Mouse (Mus musculus) lung, postnatal 0 days (tissue): ENCODE measurements around the gene Asb16.

Experiments used
- CTCF ChIP-seq: IDR thresholded peaks from 2 replicates; pipeline ENCODE4 v1.5.1; 2016; ENCODE audit warnings: antibody characterized with exemption, mild to moderate bottlenecking
- EP300 ChIP-seq: IDR thresholded peaks from 2 replicates; pipeline ENCODE4 v1.6.1; 2016; ENCODE audit warnings: antibody characterized with exemption, mild to moderate bottlenecking, control low read depth

DNA sequence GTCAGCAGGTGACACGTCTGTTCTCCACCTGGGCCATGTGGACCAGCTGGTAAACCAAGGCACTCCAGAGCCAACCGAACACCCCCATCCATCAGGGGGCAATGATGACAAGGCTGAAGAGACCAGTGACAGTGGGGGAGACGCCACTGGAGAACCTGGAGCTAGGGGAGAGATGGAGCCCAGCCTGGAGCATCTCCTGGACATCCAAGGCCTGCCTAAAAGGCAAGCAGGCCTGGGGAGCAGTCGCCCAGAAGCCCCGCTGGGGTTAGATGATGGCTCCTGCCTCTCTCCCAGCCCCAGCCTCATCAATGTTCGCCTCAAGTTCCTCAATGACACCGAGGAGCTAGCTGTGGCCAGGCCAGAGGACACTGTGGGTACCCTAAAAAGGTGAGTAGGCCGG is 18.9 kb downstream of the Asb16 start:
- TF ChIP-seq CTCF (no peak), EP300 (no peak)
